Mouse (Mus musculus) midbrain, embryonic 13.5 days (tissue): ENCODE data around the gene Lrrc2. TPM values are rescaled to one million over a fixed set of nuclear protein-coding genes. Genes with fewer than 3 reads are reported as not detected.

Experiments used
- microRNA-seq: library from miRNA; unstranded; fragments of <30 nt; microRNA quantifications from one replicate; pipeline ENCODE4, GENCODE M21; 2016
- polyA plus RNA-seq: library from polyadenylated mRNA; unstranded; fragments of >200 nt; fragmentation: Nextera tagmentation; extraction: Ambion mirVana; gene quantifications from 2 replicates; pipeline ENCODE4 v1.2.1, GENCODE M21; 2015

Lrrc2 gene
- polyA plus RNA-seq, 1 experiment from 2014 or later, result 0.30 TPM

Small RNA genes within 50 kb of the gene (microRNA-seq; reads per million reads assigned to microRNA genes)
- gene Gm24269, result not detected

Other genes starting within 250 kb of the Lrrc2 start
- gene Myl3, start 209.7 kb upstream of the Lrrc2 start, polyA plus RNA-seq, result not detected in 2 replicates
- 9.2 and 11.2 TPM in 2 replicates for gene Pth1r, start 204.4 kb upstream of the Lrrc2 start, polyA plus RNA-seq
- gene Prss42, start 153.4 kb upstream of the Lrrc2 start, polyA plus RNA-seq, result not detected in 2 replicates
- not detected in 2 replicates for gene Prss44, start 137.6 kb upstream of the Lrrc2 start, polyA plus RNA-seq
- gene Prss43, start 124.9 kb upstream of the Lrrc2 start, polyA plus RNA-seq, result not detected in 2 replicates
- not detected in 2 replicates for gene Prss45, start 117.0 kb upstream of the Lrrc2 start, polyA plus RNA-seq
- gene Prss46, start 107.0 kb upstream of the Lrrc2 start, polyA plus RNA-seq, result not detected in 2 replicates
- 0.24 TPM in 1 of 2 replicates, not detected in the other for gene Prss50, start 93.6 kb upstream of the Lrrc2 start, polyA plus RNA-seq
- gene Als2cl, start 71.7 kb upstream of the Lrrc2 start, polyA plus RNA-seq, result 0.98 and 1.2 TPM in 2 replicates
- gene Tmie, start 71.4 kb upstream of the Lrrc2 start, polyA plus RNA-seq, result 0.49 and 0.74 TPM in 2 replicates
- not detected in 2 replicates for gene Fam240a, start 34.7 kb upstream of the Lrrc2 start, polyA plus RNA-seq
- not detected in 2 replicates for gene Tdgf1, start 5.4 kb upstream of the Lrrc2 start, polyA plus RNA-seq
- not detected in 2 replicates for gene Rtp3, start 39.0 kb downstream of the Lrrc2 start, polyA plus RNA-seq
- 0.54 and 0.61 TPM in 2 replicates for gene Ltf, start 67.7 kb downstream of the Lrrc2 start, polyA plus RNA-seq
- 1.8 and 2.1 TPM in 2 replicates for gene Ccrl2, start 106.0 kb downstream of the Lrrc2 start, polyA plus RNA-seq
- gene Lrrfip2, start 166.0 kb downstream of the Lrrc2 start, polyA plus RNA-seq, result 44.8 and 47.6 TPM in 2 replicates